Mouse (Mus musculus): ENCODE results near the gene Zc3h18. TPM values are rescaled to one million over a fixed set of nuclear protein-coding genes. Genes with fewer than 3 reads are reported as not detected.

The Zc3h18 gene
- polyA plus RNA-seq, 1 experiment from 2014 or later = 40.5 TPM

DNA sequence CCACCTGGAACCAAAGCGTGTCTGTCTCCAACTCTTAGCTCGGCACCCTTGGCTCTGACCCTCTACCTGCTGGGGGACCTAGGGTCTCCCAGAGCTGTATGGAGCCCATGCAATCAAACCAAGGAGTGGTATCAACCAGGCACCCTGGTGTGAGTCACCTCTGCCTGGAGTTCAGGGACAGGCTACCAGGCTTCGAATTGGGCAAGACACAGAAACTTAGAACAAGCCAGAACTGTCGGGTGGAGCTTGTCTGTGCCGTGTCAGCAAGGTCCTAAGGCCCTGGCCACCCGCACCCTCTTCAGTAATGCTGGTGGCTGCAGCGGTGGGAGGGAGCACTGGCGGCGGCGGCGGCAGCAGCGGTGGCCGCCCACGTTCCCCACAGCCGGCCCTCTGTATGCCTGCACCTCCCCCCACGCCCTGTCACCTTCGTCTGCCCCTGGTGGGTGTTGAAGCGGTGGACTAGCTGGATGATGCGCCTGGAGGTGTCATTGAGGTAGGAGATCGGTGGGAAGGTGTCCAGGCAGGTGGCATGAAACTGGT lies 60.2 kb downstream of the Zc3h18 start:
- H3K36me3 ChIP-seq (ENCODE audit: control insufficient read depth, insufficient read depth, low read length) = peaks cover 19% of the 10 kb centered on the region
- no peak overlapping the region for H3K4me3 ChIP-seq (ENCODE audit: low read length)
- H3K27me3 ChIP-seq (replicated peaks; ENCODE audit: control insufficient read depth, insufficient read depth, low read length) = no peaks in the 10 kb centered on the region
- H3K27ac ChIP-seq (ENCODE audit: low read length) = no peak overlapping the region
- no peak overlapping the region for H3K9ac ChIP-seq (ENCODE audit: low read depth, low read length)
- peaks cover 16% of the 10 kb centered on the region for H3K4me1 ChIP-seq (ENCODE audit: control insufficient read depth, insufficient read depth, low read length)
- no peaks in the 10 kb centered on the region for H3K9me3 ChIP-seq (ENCODE audit: control insufficient read depth, low read length)
- WGBS = 84% methylated on average over 20 of the region's 20 CpGs
- ATAC-seq = no peak
- H3K4me2 ChIP-seq (ENCODE audit: low read depth, low read length) = no peak overlapping the region

- no peak overlapping the region for H3K4me2 ChIP-seq (ENCODE audit: low read depth, low read length)
- no peaks in the 10 kb centered on the region for H3K9me3 ChIP-seq (ENCODE audit: control insufficient read depth, low read length)
- H3K4me1 ChIP-seq (ENCODE audit: control insufficient read depth, insufficient read depth, low read length) = peaks cover 18% of the 10 kb centered on the region
- peaks cover 19% of the 10 kb centered on the region for H3K36me3 ChIP-seq (ENCODE audit: control insufficient read depth, insufficient read depth, low read length)
- peak overlapping the region; percentile 23; the same call in 1 of the 2 replicates for H3K27ac ChIP-seq (ENCODE audit: low read length)
- 76% methylated on average over 13 of the region's 13 CpGs for WGBS
- no peak overlapping the region for H3K4me3 ChIP-seq (ENCODE audit: low read length)
- no peak for ATAC-seq
- peak overlapping the region; percentile 21; the same call in 1 of the 2 replicates for H3K9ac ChIP-seq (ENCODE audit: low read depth, low read length)
- no peaks in the 10 kb centered on the region for H3K27me3 ChIP-seq (replicated peaks; ENCODE audit: control insufficient read depth, insufficient read depth, low read length)
Observed at GRCm38 (mm10) chr8:122437708-122438331, 61.4 kb downstream of the Zc3h18 start.

DNA sequence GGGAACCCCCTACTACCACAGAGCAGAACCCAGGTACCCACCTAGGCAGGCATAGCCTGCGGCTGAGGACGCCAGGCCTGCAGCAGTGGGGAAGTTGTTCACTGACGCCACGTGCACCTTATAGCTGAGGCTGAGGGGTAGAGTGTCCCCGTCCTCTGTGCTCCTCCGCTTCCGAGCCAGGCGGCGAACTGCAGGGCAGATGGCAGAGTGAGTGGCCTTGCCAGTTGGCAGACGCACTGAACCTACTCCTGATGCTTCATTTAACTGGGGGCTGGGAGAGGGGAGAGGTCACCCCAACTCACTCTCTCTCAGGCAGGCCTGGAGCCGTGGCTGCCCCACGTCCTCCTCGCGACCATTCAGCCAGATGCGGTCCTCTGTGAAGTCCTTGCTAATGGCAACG lies 62.9 kb downstream of the Zc3h18 start:
- no peak overlapping the region for H3K4me2 ChIP-seq (ENCODE audit: low read depth, low read length)
- H3K27me3 ChIP-seq (replicated peaks; ENCODE audit: control insufficient read depth, insufficient read depth, low read length) = no peaks in the 10 kb centered on the region
- no peak overlapping the region for H3K4me3 ChIP-seq (ENCODE audit: low read length)
- WGBS = 93% methylated on average over 16 of the region's 16 CpGs
- peaks cover 13% of the 10 kb centered on the region for H3K4me1 ChIP-seq (ENCODE audit: control insufficient read depth, insufficient read depth, low read length)
- no peak for ATAC-seq
- peaks cover 19% of the 10 kb centered on the region for H3K36me3 ChIP-seq (ENCODE audit: control insufficient read depth, insufficient read depth, low read length)
- H3K9ac ChIP-seq (ENCODE audit: low read depth, low read length) = no peak overlapping the region
- H3K27ac ChIP-seq (ENCODE audit: low read length) = no peak overlapping the region
- no peaks in the 10 kb centered on the region for H3K9me3 ChIP-seq (ENCODE audit: control insufficient read depth, low read length)

DNA sequence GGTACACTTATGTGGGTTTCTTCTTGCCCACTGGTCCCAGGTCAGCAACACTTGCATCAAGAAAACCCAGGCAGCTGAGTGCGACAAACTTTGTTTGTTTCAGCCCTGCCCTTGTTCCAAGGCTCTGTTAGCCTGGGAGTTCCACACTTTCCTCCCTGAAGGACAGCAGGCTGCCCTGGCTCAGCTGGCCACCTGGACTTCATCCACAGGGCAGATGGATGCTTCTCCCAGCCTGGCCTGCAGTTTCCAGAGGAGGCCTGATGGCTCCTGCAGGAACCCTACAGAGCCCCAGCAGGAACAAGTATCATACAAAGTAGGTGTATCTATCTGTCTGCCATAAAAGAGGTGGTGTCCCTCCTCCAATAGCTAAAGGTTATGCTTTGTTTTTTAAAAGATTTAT lies 64.9 kb downstream of the Zc3h18 start:
- Histone ChIP-seq H3K27me3 (replicated peaks; ENCODE audit: control insufficient read depth, insufficient read depth, low read length) (no peaks in the 10 kb centered on the region), H3K4me2 (ENCODE audit: low read depth, low read length) (no peak overlapping the region), H3K36me3 (ENCODE audit: control insufficient read depth, insufficient read depth, low read length) (peaks cover 13% of the 10 kb centered on the region), H3K27ac (ENCODE audit: low read length) (no peak overlapping the region), H3K9me3 (ENCODE audit: control insufficient read depth, low read length) (no peaks in the 10 kb centered on the region), H3K4me3 (ENCODE audit: low read length) (no peak overlapping the region), H3K4me1 (ENCODE audit: control insufficient read depth, insufficient read depth, low read length) (peaks cover 27% of the 10 kb centered on the region), H3K9ac (ENCODE audit: low read depth, low read length) (no peak overlapping the region)
- WGBS = 91% methylated on average over 1 of the region's 1 CpGs
- ATAC-seq = no peak

GRCm38 (mm10) chr8:122442356-122442755 lies 65.9 kb downstream of the Zc3h18 start:
- 17% methylated on average over 7 of the region's 7 CpGs for WGBS
- Histone ChIP-seq H3K27me3 (replicated peaks; ENCODE audit: control insufficient read depth, insufficient read depth, low read length) (no peaks in the 10 kb centered on the region), H3K36me3 (ENCODE audit: control insufficient read depth, insufficient read depth, low read length) (peaks cover 7% of the 10 kb centered on the region), H3K4me2 (ENCODE audit: low read depth, low read length) (peak overlapping the region; percentile 93), H3K4me3 (ENCODE audit: low read length) (peak overlapping the region; percentile 85), H3K9ac (ENCODE audit: low read depth, low read length) (peak overlapping the region; percentile 82), H3K27ac (ENCODE audit: low read length) (no peak overlapping the region), H3K4me1 (ENCODE audit: control insufficient read depth, insufficient read depth, low read length) (peaks cover 27% of the 10 kb centered on the region), H3K9me3 (ENCODE audit: control insufficient read depth, low read length) (no peaks in the 10 kb centered on the region)
- no peak for ATAC-seq

DNA sequence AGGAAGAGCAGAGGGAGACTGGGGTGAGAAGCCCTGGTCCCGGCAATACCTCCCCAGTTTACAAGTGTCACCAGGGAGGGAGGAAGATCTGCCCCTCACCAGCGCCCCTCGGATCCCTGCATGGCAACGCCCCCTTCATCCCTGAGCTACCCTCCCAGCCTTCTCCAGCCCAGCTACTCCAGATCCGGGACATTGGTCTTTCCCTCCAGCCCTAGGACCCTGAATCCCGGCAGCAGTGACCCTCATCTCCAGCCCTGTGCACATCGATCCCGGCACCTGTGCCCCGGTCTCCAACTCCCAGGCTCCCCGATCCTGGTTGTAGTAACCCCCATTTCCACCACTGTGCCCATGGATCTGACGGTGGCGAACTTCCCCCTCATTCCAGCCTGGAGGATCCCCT lies 66.4 kb downstream of the Zc3h18 start:
- Histone ChIP-seq H3K4me1 (ENCODE audit: control insufficient read depth, insufficient read depth, low read length) (peaks cover 27% of the 10 kb centered on the region), H3K4me2 (ENCODE audit: low read depth, low read length) (peak overlapping the region; percentile 93), H3K4me3 (ENCODE audit: low read length) (peak overlapping the region; percentile 85), H3K9ac (ENCODE audit: low read depth, low read length) (peak overlapping the region; percentile 82), H3K36me3 (ENCODE audit: control insufficient read depth, insufficient read depth, low read length) (peaks cover 7% of the 10 kb centered on the region), H3K27me3 (replicated peaks; ENCODE audit: control insufficient read depth, insufficient read depth, low read length) (no peaks in the 10 kb centered on the region), H3K9me3 (ENCODE audit: control insufficient read depth, low read length) (no peaks in the 10 kb centered on the region), H3K27ac (ENCODE audit: low read length) (peak overlapping the region; percentile 72)
- ATAC-seq = peak; percentile 9
- under 1% methylated on average over 12 of the region's 12 CpGs for WGBS

DNA sequence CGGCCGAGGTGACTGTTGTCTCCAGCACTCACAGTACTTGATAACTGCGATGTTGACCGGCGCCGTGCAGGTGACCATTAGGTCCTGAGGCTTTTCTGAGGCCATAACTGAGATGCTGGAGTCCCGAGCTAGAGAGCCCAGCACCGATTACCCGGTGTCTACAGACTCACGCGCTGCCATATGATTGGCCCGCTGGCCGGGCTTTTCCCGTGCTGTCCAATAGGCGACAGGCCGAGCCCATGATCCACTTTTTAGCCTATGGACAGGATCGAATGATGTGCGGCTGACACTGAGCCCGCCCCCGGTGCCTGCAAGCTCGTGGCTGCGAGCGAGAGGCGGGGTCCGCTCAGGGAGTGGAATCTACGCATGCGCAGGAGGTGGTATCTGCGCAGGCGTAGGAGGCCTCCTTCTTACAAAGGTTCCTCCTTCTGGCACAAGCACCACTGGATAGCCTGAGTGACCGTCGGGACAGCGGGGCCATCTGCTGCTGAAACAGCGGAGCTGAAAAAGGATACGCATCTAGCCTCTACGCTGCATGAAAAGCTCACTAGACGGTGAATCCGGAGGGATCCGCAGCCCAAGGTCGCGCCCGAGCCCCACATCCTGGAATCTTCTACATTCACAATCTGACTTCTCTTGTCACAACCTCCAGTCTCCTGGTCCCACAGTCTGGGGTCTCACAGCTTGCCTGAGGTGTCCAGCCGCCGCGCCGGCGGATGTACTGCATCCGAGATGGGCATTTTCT lies 67.0 kb downstream of the Zc3h18 start, which contains the start of gene Mvd:
Gene Mvd, minus strand, starts transcription at position 161 of the 745 bp plus-strand sequence.
- no peaks in the 10 kb centered on the region for H3K9me3 ChIP-seq (ENCODE audit: control insufficient read depth, low read length)
- H3K4me2 ChIP-seq (ENCODE audit: low read depth, low read length) = peak within 1 kb of the TSS; percentile 93
- H3K36me3 ChIP-seq (ENCODE audit: control insufficient read depth, insufficient read depth, low read length) = peaks cover 7% of the 10 kb centered on the region
- peak within 1 kb of the TSS; percentile 85 for H3K4me3 ChIP-seq (ENCODE audit: low read length)
- H3K9ac ChIP-seq (ENCODE audit: low read depth, low read length) = peak within 1 kb of the TSS; percentile 82
- peak; percentile 98 for ATAC-seq
- no peaks in the 10 kb centered on the region for H3K27me3 ChIP-seq (replicated peaks; ENCODE audit: control insufficient read depth, insufficient read depth, low read length)
- peak within 1 kb of the TSS; percentile 98 for H3K27ac ChIP-seq (ENCODE audit: low read length)
- WGBS = under 1% methylated on average over 47 of the region's 47 CpGs
- peaks cover 26% of the 10 kb centered on the region for H3K4me1 ChIP-seq (ENCODE audit: control insufficient read depth, insufficient read depth, low read length)

DNA sequence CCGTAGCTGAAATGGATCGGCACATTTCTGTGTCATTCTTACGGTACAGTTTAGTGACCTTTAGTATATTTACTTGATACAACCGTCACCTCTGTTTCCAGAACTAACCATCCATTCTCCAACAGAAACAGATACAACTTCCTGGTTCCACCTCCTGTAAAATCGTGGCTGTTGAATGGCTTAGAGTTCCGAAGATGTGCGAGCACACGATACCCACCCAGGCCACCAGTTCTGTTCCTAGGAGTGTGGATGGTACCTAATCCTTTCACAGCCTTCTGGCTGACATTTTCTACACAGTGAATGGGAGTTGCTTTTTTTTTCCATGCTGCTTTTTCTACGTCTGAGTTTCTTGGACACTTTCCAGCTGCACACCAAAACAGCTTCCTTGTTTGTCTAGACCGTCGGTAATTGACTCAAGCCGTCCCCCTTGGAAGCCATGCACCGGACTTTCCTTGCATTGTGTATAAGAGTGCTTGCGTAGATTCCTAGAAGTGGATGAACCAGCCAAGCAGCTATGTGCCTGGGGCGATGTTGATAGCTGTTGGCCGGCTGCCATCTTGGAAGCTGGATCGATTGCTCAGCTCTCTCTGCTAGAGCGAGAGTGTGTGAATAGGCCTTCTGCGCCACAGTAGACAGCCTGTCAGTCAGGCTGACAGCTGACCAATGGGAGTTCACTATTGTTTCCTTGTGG lies 67.8 kb downstream of the Zc3h18 start:
- Histone ChIP-seq H3K9ac (ENCODE audit: low read depth, low read length) (peak overlapping the region; percentile 74), H3K4me3 (ENCODE audit: low read length) (peak overlapping the region; percentile 63), H3K36me3 (ENCODE audit: control insufficient read depth, insufficient read depth, low read length) (peaks cover 6% of the 10 kb centered on the region), H3K4me1 (ENCODE audit: control insufficient read depth, insufficient read depth, low read length) (peaks cover 23% of the 10 kb centered on the region), H3K27ac (ENCODE audit: low read length) (peak overlapping the region; percentile 98), H3K4me2 (ENCODE audit: low read depth, low read length) (peak overlapping the region; percentile 93), H3K27me3 (replicated peaks; ENCODE audit: control insufficient read depth, insufficient read depth, low read length) (no peaks in the 10 kb centered on the region), H3K9me3 (ENCODE audit: control insufficient read depth, low read length) (no peaks in the 10 kb centered on the region)
- 2% methylated on average over 19 of the region's 19 CpGs for WGBS
- ATAC-seq = peak; percentile 65

- no peaks in the 10 kb centered on the region for H3K36me3 ChIP-seq (ENCODE audit: control insufficient read depth, insufficient read depth, low read length)
- 58% methylated on average over 3 of the region's 3 CpGs for WGBS
- H3K27ac ChIP-seq (ENCODE audit: low read length) = no peak overlapping the region
- 0 out of 2 replicates have a peak overlapping the region, but pooled peaks have one; percentile 10 for H3K9ac ChIP-seq (ENCODE audit: low read depth, low read length)
- no peaks in the 10 kb centered on the region for H3K27me3 ChIP-seq (replicated peaks; ENCODE audit: control insufficient read depth, insufficient read depth, low read length)
- H3K9me3 ChIP-seq (ENCODE audit: control insufficient read depth, low read length) = no peaks in the 10 kb centered on the region
- H3K4me1 ChIP-seq (ENCODE audit: control insufficient read depth, insufficient read depth, low read length) = peaks cover 23% of the 10 kb centered on the region
- ATAC-seq = no peak
- H3K4me2 ChIP-seq (ENCODE audit: low read depth, low read length) = peak overlapping the region; percentile 93
- peak overlapping the region; percentile 63; the same call in 1 of the 2 replicates for H3K4me3 ChIP-seq (ENCODE audit: low read length)
Observed at GRCm38 (mm10) chr8:122445203-122445602, 68.8 kb downstream of the Zc3h18 start.

Measured in intestine, embryonic 16.5 days (tissue).